Mouse (Mus musculus) CH12.LX (cell line): ENCODE data around the gene Thap2.

Experiments
- BHLHE40 ChIP-seq: IDR thresholded peaks from 2 replicates; pipeline ENCODE4 v1.6.1; 2011; ENCODE audit warnings: mild to moderate bottlenecking, low read depth, low read length, improper control_type of control experiment
- CTCF ChIP-seq, 2 experiments: IDR thresholded peaks in 1 of 2; conservative IDR thresholded peaks in 1 of 2; 2 replicates each; pipeline ENCODE4 v1.5.1; 2011 to 2012; ENCODE audit warnings: low read depth in 2 of 2, low read length in 2 of 2, improper control_type of control experiment in 1 of 2, inconsistent platforms in 1 of 2, mild to moderate bottlenecking in 1 of 2, moderate library complexity in 1 of 2
- ELF1 ChIP-seq: IDR thresholded peaks from 2 replicates; pipeline ENCODE4 v1.6.1; 2014; ENCODE audit warnings: low read depth, mild to moderate bottlenecking, inconsistent platforms, low read length, improper control_type of control experiment
- IRF4 ChIP-seq: IDR thresholded peaks from 2 replicates; pipeline ENCODE4 v1.6.1; 2014; ENCODE audit warnings: low read depth, mild to moderate bottlenecking, inconsistent platforms, low read length, improper control_type of control experiment
- MAZ ChIP-seq: IDR thresholded peaks from 2 replicates; pipeline ENCODE4 v1.6.1; 2012; ENCODE audit warnings: low read depth, mild to moderate bottlenecking, inconsistent platforms, low read length, improper control_type of control experiment, moderate library complexity
- NRF1 ChIP-seq: IDR thresholded peaks from 2 replicates; pipeline ENCODE4 v1.6.1; 2014; ENCODE audit warnings: low read depth, mild to moderate bottlenecking, inconsistent platforms, low read length, improper control_type of control experiment, moderate library complexity
- POLR2A ChIP-seq: IDR thresholded peaks from 2 replicates; pipeline ENCODE4 v1.6.1; 2011; ENCODE audit warnings: low read depth, mild to moderate bottlenecking, improper control_type of control experiment, low read length
- USF2 ChIP-seq: conservative IDR thresholded peaks from 2 replicates; pipeline ENCODE4 v1.6.1; 2011; ENCODE audit warnings: low read depth, low read length, improper control_type of control experiment

- TF ChIP-seq CTCF (conservative IDR thresholded peaks at IDR 0.05 in 1 of 2, IDR thresholded peaks at IDR 0.05 in 1 of 2; ENCODE audit: low read depth in 2 of 2, low read length in 2 of 2) = no peak
- TF ChIP-seq NRF1 = no peak
- no peak for TF ChIP-seq BHLHE40
- no peak for TF ChIP-seq MAZ
- no peak for TF ChIP-seq ELF1
- TF ChIP-seq POLR2A = no peak
- TF ChIP-seq IRF4 = no peak
- no peak for TF ChIP-seq USF2
These were observed 6.8 kb upstream of the Thap2 start for GRCm38 (mm10) chr10:115391076-115391475.
